Mouse (Mus musculus): ENCODE measurements around the gene Rassf1. TPM values are rescaled to one million over a fixed set of nuclear protein-coding genes. Genes with fewer than 3 reads are reported as not detected.
"Not testable (repeated sequence)": the region's sequence is repeated elsewhere in the genome, so short reads cannot be mapped to it uniquely, and the experiment has no call there.

Gene Rassf1
- polyA plus RNA-seq, 1 experiment from 2014 or later, result 34.7 TPM

DNA sequence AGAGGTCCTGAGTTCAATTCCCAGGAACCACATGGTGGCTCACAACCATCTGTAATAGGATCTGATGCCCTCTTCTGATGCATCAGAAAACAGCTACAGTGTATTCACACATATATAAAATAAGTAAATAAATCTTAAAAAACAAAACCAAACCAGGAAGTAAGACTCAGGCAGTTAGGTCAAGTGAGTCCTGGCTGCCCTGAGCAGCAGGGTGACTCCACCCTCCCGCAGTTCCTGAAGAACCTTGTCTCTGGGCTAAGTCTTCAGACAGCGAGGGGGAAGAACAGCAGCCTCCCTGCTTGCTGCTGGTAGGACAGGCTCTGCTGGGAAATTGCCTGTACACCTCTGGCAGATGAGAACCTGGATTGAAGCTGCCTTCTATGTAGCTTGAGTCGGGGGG lies 5.0 kb downstream of the Rassf1 start:
- H3K27me3 ChIP-seq (replicated peaks; ENCODE audit: control insufficient read depth, insufficient read depth, low read length), result peaks cover 19% of the 10 kb centered on the region
- 0 out of 2 replicates have a peak overlapping the region, but pooled peaks have one; percentile 63 for H3K4me3 ChIP-seq (ENCODE audit: low read depth, low read length)
- DNase-seq (ENCODE audit: low spot score) (no peak), ATAC-seq (no peak)
- no peak overlapping the region for H3K27ac ChIP-seq (ENCODE audit: low read depth, low read length)
- peaks cover 44% of the 10 kb centered on the region for H3K36me3 ChIP-seq (ENCODE audit: control insufficient read depth, insufficient read depth, low read length)
- no peaks in the 10 kb centered on the region for H3K9me3 ChIP-seq (replicated peaks; ENCODE audit: control insufficient read depth, low read length)
- peak overlapping the region; percentile 89; the same call in 1 of the 2 replicates for H3K4me2 ChIP-seq (ENCODE audit: low read length)
- peak overlapping the region; percentile 41; the same call in 1 of the 2 replicates for H3K9ac ChIP-seq (ENCODE audit: low read length)
- H3K4me1 ChIP-seq (ENCODE audit: control insufficient read depth, insufficient read depth, low read length), result peaks cover 29% of the 10 kb centered on the region
- WGBS, result 84% methylated on average over 3 of the region's 3 CpGs

DNA sequence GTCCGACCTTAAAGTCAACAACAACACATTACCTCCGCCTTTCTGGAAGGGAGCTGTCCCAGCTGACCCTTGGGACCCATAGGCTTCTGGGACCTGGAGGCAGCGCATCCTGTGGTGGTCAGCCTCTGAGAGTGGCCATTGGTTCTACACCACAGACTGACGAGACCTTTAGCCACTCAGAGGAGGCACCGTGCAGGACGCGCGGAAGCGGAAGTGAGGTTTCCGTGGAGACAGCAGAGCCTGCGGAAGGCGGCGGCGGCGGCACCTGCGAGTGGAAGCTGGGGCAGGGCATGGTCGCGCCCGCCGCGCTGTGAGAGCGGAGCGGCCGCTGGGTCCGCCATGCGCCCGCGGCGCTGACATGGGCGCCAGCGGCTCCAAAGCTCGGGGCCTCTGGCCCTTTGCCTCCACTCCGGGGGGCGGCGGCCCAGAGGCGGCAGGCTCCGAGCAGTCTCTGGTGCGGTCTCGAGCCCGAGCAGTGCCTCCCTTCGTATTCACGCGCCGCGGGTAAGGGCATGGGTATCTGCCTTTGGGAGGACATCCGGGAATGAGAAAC lies 11.8 kb downstream of the Rassf1 start, which contains the start of gene Tusc2:
Gene Tusc2, plus strand, starts transcription at position 227 of the 553 bp plus-strand sequence.
- under 1% methylated on average over 46 of the region's 46 CpGs for WGBS
- Histone ChIP-seq H3K4me3 (ENCODE audit: low read depth, low read length) (peak within 1 kb of the TSS; percentile 71), H3K4me1 (ENCODE audit: control insufficient read depth, insufficient read depth, low read length) (peaks cover 14% of the 10 kb centered on the region), H3K36me3 (ENCODE audit: control insufficient read depth, insufficient read depth, low read length) (peaks cover 65% of the 10 kb centered on the region), H3K9ac (ENCODE audit: low read length) (peak within 1 kb of the TSS; percentile 76), H3K27me3 (replicated peaks; ENCODE audit: control insufficient read depth, insufficient read depth, low read length) (no peaks in the 10 kb centered on the region), H3K27ac (ENCODE audit: low read depth, low read length) (no peak within 1 kb of the TSS; the same call in 1 of the 2 replicates), H3K9me3 (replicated peaks; ENCODE audit: control insufficient read depth, low read length) (no peaks in the 10 kb centered on the region), H3K4me2 (ENCODE audit: low read length) (peak within 1 kb of the TSS; percentile 75)
- DNase-seq (ENCODE audit: low spot score) (peak; percentile 96), ATAC-seq (peak; percentile 98)

DNA sequence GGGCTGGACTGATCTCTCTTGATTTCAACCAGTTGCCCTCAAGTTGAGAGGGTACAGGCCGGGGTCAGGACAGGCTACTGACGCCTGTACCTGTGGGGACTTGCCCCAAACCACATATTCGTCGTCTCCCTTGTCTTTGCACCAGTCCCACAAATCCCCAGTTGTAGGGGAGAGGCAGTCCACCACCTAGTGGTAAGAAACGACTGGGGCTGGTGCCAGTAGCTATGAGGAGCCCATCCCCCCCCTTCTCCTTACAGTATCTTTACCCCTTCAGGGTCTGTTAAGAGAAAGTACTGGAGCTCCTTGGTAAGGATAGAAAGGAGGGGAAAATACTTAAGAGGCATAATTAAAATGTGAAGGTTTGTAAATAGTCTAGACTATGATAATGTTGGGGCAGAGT lies 14.2 kb downstream of the Rassf1 start:
- WGBS, result 46% methylated on average over 5 of the region's 5 CpGs
- not testable (repeated sequence) for H3K4me3 ChIP-seq (ENCODE audit: low read depth, low read length); H3K4me2 ChIP-seq (ENCODE audit: low read length); DNase-seq (ENCODE audit: low spot score); H3K27ac ChIP-seq (ENCODE audit: low read depth, low read length); H3K27me3 ChIP-seq (replicated peaks; ENCODE audit: control insufficient read depth, insufficient read depth, low read length); H3K9me3 ChIP-seq (replicated peaks; ENCODE audit: control insufficient read depth, low read length); H3K9ac ChIP-seq (ENCODE audit: low read length); ATAC-seq
- Histone ChIP-seq H3K4me1 (ENCODE audit: control insufficient read depth, insufficient read depth, low read length) (peaks cover 24% of the 10 kb centered on the region), H3K36me3 (ENCODE audit: control insufficient read depth, insufficient read depth, low read length) (peaks cover 41% of the 10 kb centered on the region)

DNA sequence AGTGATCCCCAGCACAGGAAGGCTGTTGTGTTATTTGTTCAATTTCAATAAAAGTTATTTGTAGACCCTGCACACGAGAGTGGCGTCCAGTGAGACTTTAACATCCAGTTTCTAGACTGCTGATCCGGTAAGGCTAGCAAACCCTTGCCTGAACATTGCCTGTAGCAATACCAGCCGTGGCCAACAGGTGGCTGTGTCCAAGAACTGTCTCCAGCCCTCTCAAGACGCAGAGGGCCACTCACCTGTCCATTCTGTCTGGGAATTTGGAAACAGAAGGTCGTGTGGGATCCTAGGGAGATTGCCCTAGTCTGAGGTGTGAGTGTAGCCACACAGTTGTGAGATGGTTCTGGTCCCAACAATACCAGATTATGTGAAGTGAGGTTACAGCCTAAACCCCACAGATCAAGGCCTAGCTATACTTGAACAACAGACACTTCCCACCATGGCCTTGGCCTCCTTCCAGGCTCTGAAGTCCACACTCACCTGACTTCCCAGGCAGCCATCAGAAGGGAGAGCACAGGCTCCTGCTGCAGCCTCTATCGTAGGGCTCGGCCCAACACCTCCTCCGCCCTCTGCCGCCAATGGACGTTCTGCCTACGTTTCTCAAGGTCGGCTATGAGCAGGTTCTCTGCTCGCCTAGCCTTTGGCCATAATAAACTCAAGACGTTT lies 14.8 kb downstream of the Rassf1 start:
- DNase-seq (ENCODE audit: low spot score) (peak; percentile 73), ATAC-seq (no peak)
- Histone ChIP-seq H3K4me2 (ENCODE audit: low read length) (0 out of 2 replicates have a peak overlapping the region, but pooled peaks have one; percentile 0), H3K36me3 (ENCODE audit: control insufficient read depth, insufficient read depth, low read length) (peaks cover 41% of the 10 kb centered on the region), H3K4me3 (ENCODE audit: low read depth, low read length) (no peak overlapping the region), H3K27ac (ENCODE audit: low read depth, low read length) (no peak overlapping the region), H3K9me3 (replicated peaks; ENCODE audit: control insufficient read depth, low read length) (no peaks in the 10 kb centered on the region), H3K9ac (ENCODE audit: low read length) (no peak overlapping the region), H3K4me1 (ENCODE audit: control insufficient read depth, insufficient read depth, low read length) (peaks cover 31% of the 10 kb centered on the region), H3K27me3 (replicated peaks; ENCODE audit: control insufficient read depth, insufficient read depth, low read length) (no peaks in the 10 kb centered on the region)
- 60% methylated on average over 15 of the region's 15 CpGs for WGBS

DNA sequence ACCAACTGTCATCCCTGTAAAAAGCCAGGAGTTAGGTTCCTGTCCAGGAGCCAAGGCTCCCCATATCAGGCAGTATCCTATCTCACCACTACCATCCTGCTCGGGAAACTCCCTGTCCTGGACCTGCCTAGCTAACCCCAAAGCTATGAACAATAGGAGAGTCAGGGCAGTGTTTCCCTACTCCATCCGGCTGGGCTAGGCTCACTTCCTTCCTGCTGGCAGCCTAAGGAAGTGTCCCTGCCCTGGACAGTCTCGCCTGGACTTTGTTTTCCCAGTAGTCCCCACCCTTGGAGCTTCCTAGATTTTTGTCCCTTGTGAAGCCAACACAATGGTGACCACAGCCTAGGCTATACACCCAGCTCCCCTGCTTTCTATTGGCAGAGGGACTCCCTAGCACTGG lies 15.5 kb downstream of the Rassf1 start:
- Histone ChIP-seq H3K9ac (ENCODE audit: low read length) (no peak overlapping the region), H3K4me1 (ENCODE audit: control insufficient read depth, insufficient read depth, low read length) (peaks cover 31% of the 10 kb centered on the region), H3K27ac (ENCODE audit: low read depth, low read length) (no peak overlapping the region), H3K36me3 (ENCODE audit: control insufficient read depth, insufficient read depth, low read length) (peaks cover 41% of the 10 kb centered on the region), H3K27me3 (replicated peaks; ENCODE audit: control insufficient read depth, insufficient read depth, low read length) (no peaks in the 10 kb centered on the region), H3K9me3 (replicated peaks; ENCODE audit: control insufficient read depth, low read length) (no peaks in the 10 kb centered on the region), H3K4me3 (ENCODE audit: low read depth, low read length) (no peak overlapping the region), H3K4me2 (ENCODE audit: low read length) (no peak overlapping the region)
- WGBS, result 64% methylated on average over 3 of the region's 3 CpGs
- ATAC-seq, result no peak
- DNase-seq (ENCODE audit: low spot score), result no peak

DNA sequence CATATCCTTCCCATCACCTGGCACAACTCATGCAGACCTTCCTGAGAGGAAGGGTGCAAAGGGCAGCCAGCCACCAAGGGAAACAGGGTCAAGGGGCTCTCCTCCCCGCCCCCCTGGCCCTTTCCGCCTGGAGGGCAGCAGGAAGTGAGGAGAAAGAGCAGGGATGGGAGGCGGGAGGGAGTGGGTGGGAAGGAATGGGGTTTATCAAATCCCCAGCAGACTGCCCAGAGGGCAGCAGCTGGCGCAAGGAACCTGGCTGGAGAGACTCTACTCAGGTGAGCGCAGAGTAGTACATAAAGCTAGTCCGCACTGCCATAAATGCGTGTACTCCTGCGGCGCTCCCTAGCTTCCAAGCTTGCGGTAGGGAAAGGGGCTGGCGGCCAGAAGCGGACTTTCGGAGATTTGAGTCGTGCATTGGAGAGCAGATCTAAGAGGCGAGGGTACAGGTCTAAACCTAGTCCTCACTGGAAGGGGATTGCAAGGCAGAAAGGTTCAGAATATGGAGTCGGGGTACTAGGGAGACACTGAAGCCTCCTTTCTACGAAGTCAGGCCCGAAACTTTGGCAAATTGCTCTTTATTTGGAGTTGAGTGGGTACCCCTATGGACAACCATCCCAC lies 16.5 kb downstream of the Rassf1 start, which contains the start of gene Hyal2:
Gene Hyal2, plus strand, starts transcription at position 244 of the 618 bp plus-strand sequence.
- 4% methylated on average over 18 of the region's 18 CpGs for WGBS
- ATAC-seq, result no peak
- H3K4me3 ChIP-seq (ENCODE audit: low read depth, low read length), result peak within 1 kb of the TSS; percentile 88
- peak within 1 kb of the TSS; percentile 92 for H3K9ac ChIP-seq (ENCODE audit: low read length)
- peaks cover 43% of the 10 kb centered on the region for H3K36me3 ChIP-seq (ENCODE audit: control insufficient read depth, insufficient read depth, low read length)
- no peak for DNase-seq (ENCODE audit: low spot score)
- peaks cover 31% of the 10 kb centered on the region for H3K4me1 ChIP-seq (ENCODE audit: control insufficient read depth, insufficient read depth, low read length)
- H3K9me3 ChIP-seq (replicated peaks; ENCODE audit: control insufficient read depth, low read length), result no peaks in the 10 kb centered on the region
- H3K27ac ChIP-seq (ENCODE audit: low read depth, low read length), result peak within 1 kb of the TSS; percentile 77
- H3K4me2 ChIP-seq (ENCODE audit: low read length), result peak within 1 kb of the TSS; percentile 92
- H3K27me3 ChIP-seq (replicated peaks; ENCODE audit: control insufficient read depth, insufficient read depth, low read length), result no peaks in the 10 kb centered on the region

DNA sequence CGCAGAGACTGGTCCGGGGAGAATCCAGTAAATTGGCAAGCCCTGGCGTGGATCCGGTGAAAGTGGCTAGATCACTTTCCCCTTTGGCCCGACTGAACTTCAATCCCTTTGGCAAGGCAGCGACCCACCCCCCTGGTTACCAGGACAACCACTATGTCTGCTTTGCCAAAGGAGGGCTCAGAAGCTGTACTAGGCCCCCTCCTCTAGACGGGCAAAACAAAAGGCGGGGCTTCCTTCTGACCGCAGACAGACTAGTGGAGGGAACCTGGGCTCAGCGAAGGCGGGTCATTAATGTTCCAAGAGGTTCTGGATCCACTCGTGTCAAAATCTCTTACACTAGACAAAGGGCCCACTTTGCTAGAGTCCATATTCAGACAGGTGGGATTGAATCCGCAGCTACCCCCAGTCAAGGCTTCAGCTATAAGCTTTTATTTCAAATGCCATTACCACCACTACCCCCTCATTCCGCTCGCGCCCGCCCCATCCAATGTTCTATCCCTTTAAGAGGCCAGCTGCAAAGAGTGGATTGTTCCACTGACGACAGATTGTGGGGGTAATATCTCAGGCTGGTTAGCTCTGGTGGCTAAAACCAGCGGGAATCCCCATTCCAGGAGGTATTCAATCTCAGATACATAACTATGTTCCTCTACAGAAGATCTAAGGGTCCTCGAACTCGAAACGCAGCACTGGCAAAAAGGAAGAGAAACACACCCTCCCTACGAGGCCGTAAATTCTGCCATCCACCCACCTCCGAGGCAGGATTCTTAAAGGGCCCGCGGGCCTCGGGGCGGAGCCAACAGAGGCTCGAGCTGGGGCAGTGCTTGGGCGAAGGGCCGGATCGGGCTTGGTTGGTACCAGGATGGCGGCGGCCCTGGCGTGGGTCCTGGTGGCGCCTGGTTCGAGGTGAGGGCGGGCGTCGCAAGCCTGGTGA lies 17.2 kb downstream of the Rassf1 start:
- Histone ChIP-seq H3K27me3 (replicated peaks; ENCODE audit: control insufficient read depth, insufficient read depth, low read length) (no peaks in the 10 kb centered on the region), H3K36me3 (ENCODE audit: control insufficient read depth, insufficient read depth, low read length) (peaks cover 51% of the 10 kb centered on the region), H3K9me3 (replicated peaks; ENCODE audit: control insufficient read depth, low read length) (no peaks in the 10 kb centered on the region), H3K4me3 (ENCODE audit: low read depth, low read length) (peak overlapping the region; percentile 88), H3K27ac (ENCODE audit: low read depth, low read length) (peak overlapping the region; percentile 77), H3K9ac (ENCODE audit: low read length) (peak overlapping the region; percentile 92), H3K4me1 (ENCODE audit: control insufficient read depth, insufficient read depth, low read length) (peaks cover 29% of the 10 kb centered on the region), H3K4me2 (ENCODE audit: low read length) (peak overlapping the region; percentile 92)
- under 1% methylated on average over 41 of the region's 41 CpGs for WGBS
- DNase-seq (ENCODE audit: low spot score) (peak; percentile 95), ATAC-seq (peak; percentile 91)

DNA sequence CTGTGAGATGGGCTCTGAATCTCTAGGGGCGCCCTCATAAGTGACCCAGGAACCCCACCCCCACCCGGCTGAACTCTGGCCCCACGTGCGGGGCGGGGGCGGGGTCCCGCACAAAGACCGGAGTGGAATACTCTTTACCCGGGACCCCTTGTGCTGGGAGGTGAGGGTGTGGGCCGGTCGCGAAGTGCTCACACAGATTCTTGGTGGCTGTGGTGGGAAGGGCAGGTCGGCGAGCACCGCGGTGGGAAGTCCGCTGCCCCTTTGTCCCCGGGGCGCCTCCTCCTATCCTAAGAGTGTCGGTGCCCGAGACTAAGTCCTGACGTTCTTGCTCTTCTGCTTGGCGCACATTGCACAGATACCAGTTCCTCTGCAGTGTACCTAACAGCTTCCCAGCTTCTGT lies 17.9 kb downstream of the Rassf1 start:
- Histone ChIP-seq H3K36me3 (ENCODE audit: control insufficient read depth, insufficient read depth, low read length) (peaks cover 54% of the 10 kb centered on the region), H3K9ac (ENCODE audit: low read length) (peak overlapping the region; percentile 92), H3K4me2 (ENCODE audit: low read length) (peak overlapping the region; percentile 92), H3K4me1 (ENCODE audit: control insufficient read depth, insufficient read depth, low read length) (peaks cover 25% of the 10 kb centered on the region), H3K4me3 (ENCODE audit: low read depth, low read length) (peak overlapping the region; percentile 88), H3K27me3 (replicated peaks; ENCODE audit: control insufficient read depth, insufficient read depth, low read length) (no peaks in the 10 kb centered on the region), H3K27ac (ENCODE audit: low read depth, low read length) (peak overlapping the region; percentile 77), H3K9me3 (replicated peaks; ENCODE audit: control insufficient read depth, low read length) (no peaks in the 10 kb centered on the region)
- DNase-seq (ENCODE audit: low spot score), result no peak
- peak; percentile 25 for ATAC-seq
- WGBS, result 1% methylated on average over 23 of the region's 23 CpGs

Data from forebrain, embryonic 14.5 days (tissue).